Mouse (Mus musculus) hindbrain, embryonic 16.5 days (tissue): ENCODE data around the gene Slc7a8. TPM values are rescaled to one million over a fixed set of nuclear protein-coding genes. Genes with fewer than 3 reads are reported as not detected.
A peak's percentile ranks its signal among the peaks of the same experiment; 100 is the strongest.
"Not testable (repeated sequence)": the region's sequence is repeated elsewhere in the genome, so short reads cannot be mapped to it uniquely, and the experiment has no call there.

Experiments
- ATAC-seq: fragments of 200-750 bp; cut with Nextera tagmentation; 2 replicates; pipeline ENCODE4 v1.8.0; 2017; ENCODE audit warnings: moderate TSS enrichment, moderate library complexity
- H3K27ac ChIP-seq: fragments of 300-500 bp; sonication (generic); 2 replicates; pipeline ENCODE4 v1.5.1; 2014; ENCODE audit warnings: low read depth, mild to moderate bottlenecking, control low read depth, low read length, moderate library complexity
- H3K27me3 ChIP-seq: fragments of 300-500 bp; sonication (generic); replicated peaks from 2 replicates; pipeline ENCODE4 v1.6.1; 2014; ENCODE audit warnings: low read length; ENCODE audit not compliant: control insufficient read depth, insufficient read depth
- H3K36me3 ChIP-seq: fragments of 300-500 bp; sonication (generic); 2 replicates; pipeline ENCODE4 v1.6.1; 2014; ENCODE audit warnings: mild to moderate bottlenecking, low read length, moderate library complexity, mixed read lengths; ENCODE audit not compliant: control insufficient read depth, insufficient read depth
- H3K4me1 ChIP-seq: fragments of 300-500 bp; sonication (generic); 2 replicates; pipeline ENCODE4 v1.6.1; 2014; ENCODE audit warnings: low read depth, low read length; ENCODE audit not compliant: control insufficient read depth, insufficient read depth
- H3K4me2 ChIP-seq: fragments of 300-500 bp; sonication (generic); 2 replicates; pipeline ENCODE4 v1.6.1; 2014; ENCODE audit warnings: mild to moderate bottlenecking, low read length, control low read depth, moderate library complexity
- H3K4me3 ChIP-seq: fragments of 300-500 bp; sonication (generic); 2 replicates; pipeline ENCODE4 v1.5.1; 2014; ENCODE audit warnings: mild to moderate bottlenecking, low read length, control low read depth, moderate library complexity
- H3K9ac ChIP-seq: fragments of 300-500 bp; sonication (generic); 2 replicates; pipeline ENCODE4 v1.6.1; 2014; ENCODE audit warnings: low read depth, mild to moderate bottlenecking, control low read depth, low read length, moderate library complexity
- H3K9me3 ChIP-seq: fragments of 300-500 bp; sonication (generic); 2 replicates; pipeline ENCODE4 v1.6.1; 2014; ENCODE audit warnings: mild to moderate bottlenecking, low read length, moderate library complexity; ENCODE audit not compliant: control insufficient read depth
- WGBS: fragments of 180-500 bp; shearing (Covaris S2); extraction: QIAGEN DNeasy Blood & Tissue Kit; methylation state at CpG from one replicate; pipeline ENCODE4 v1.1.7; 2014; 5-methylcytosine and 5-hydroxymethylcytosine counted together
- polyA plus RNA-seq: library from polyadenylated mRNA; unstranded; fragments of >200 nt; fragmentation: Nextera tagmentation; extraction: Ambion mirVana; gene quantifications from 2 replicates; pipeline ENCODE4 v1.2.1, GENCODE M21; 2015

Slc7a8 gene
- polyA plus RNA-seq, 1 experiment from 2014 or later: 8.6 TPM

DNA sequence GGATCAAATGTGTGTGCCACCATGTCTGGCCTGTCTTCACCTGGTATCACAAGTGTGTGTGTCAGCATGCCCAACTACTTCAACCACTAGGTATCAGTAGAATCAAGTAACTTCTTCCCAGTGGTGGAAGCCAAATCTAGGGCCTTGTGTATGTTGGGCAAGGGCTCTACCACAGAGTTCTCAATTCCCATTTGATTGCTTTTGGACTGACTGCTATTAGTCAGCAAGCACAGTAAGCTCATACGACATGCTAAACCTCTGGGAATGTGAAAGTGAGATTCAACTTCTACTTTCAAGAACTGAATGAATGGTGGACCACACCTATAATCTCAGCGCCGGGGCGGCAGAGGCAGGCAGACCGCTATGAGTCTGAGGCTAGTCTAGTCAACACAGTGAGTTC, 11.4 kb downstream of the Slc7a8 start:
- Histone ChIP-seq H3K27me3 (no peaks in the 10 kb centered on the region), H3K27ac (no peak overlapping the region), H3K9me3 (no peaks in the 10 kb centered on the region), H3K9ac (no peak overlapping the region), H3K4me1 (no peaks in the 10 kb centered on the region), H3K36me3 (no peaks in the 10 kb centered on the region), H3K4me3 (no peak overlapping the region), H3K4me2 (no peak overlapping the region)
- WGBS: 95% methylated on average over 5 of the region's 5 CpGs
- no peak for ATAC-seq

- H3K9ac ChIP-seq: no peak overlapping the region
- H3K4me2 ChIP-seq: no peak overlapping the region
- H3K4me1 ChIP-seq: no peaks in the 10 kb centered on the region
- H3K27ac ChIP-seq: no peak overlapping the region
- H3K36me3 ChIP-seq: no peaks in the 10 kb centered on the region
- ATAC-seq: no peak
- no peak overlapping the region for H3K4me3 ChIP-seq
- H3K27me3 ChIP-seq: no peaks in the 10 kb centered on the region
- H3K9me3 ChIP-seq: no peaks in the 10 kb centered on the region
- WGBS: 93% methylated on average over 5 of the region's 5 CpGs
Observed at GRCm38 (mm10) chr14:54769068-54769425, 12.7 kb downstream of the Slc7a8 start.

- Histone ChIP-seq H3K9me3 (no peaks in the 10 kb centered on the region), H3K27me3 (no peaks in the 10 kb centered on the region), H3K9ac (no peak overlapping the region), H3K4me1 (no peaks in the 10 kb centered on the region), H3K4me2 (no peak overlapping the region), H3K36me3 (no peaks in the 10 kb centered on the region), H3K4me3 (no peak overlapping the region), H3K27ac (no peak overlapping the region)
- ATAC-seq: no peak
- 89% methylated on average over 10 of the region's 10 CpGs for WGBS
Observed at GRCm38 (mm10) chr14:54768314-54769067, 13.3 kb downstream of the Slc7a8 start.

DNA sequence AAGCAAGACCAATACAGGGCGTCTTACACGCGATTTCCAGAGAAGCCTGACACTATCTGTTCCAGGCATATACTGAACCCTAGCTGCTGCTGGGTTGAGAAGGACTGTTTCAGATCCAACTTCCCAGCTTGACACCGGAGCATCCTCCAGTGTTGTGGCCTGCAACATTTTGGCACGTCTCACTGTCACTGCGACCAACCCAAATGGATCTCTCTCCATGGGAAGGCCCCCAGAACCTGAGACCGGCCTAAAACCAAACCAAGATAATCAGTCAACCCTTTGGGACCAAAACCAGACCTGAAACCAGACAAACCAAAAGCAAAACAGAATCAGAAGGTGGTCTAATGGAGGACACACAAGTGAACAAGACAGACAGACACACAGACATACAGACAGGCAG, 14.8 kb downstream of the Slc7a8 start:
- not testable (repeated sequence) for H3K4me3 ChIP-seq, H3K9ac ChIP-seq, H3K4me2 ChIP-seq, ATAC-seq, H3K36me3 ChIP-seq, H3K4me1 ChIP-seq, H3K27me3 ChIP-seq, H3K9me3 ChIP-seq, H3K27ac ChIP-seq
- 86% methylated on average over 4 of the region's 7 CpGs for WGBS

- Histone ChIP-seq H3K4me3 (no peak overlapping the region), H3K9me3 (no peaks in the 10 kb centered on the region), H3K9ac (no peak overlapping the region), H3K4me2 (no peak overlapping the region), H3K27ac (no peak overlapping the region), H3K36me3 (no peaks in the 10 kb centered on the region), H3K4me1 (peaks cover 4% of the 10 kb centered on the region), H3K27me3 (no peaks in the 10 kb centered on the region)
- ATAC-seq: no peak
- WGBS: 81% methylated on average over 6 of the region's 6 CpGs
Observed at GRCm38 (mm10) chr14:54756382-54756781, 25.4 kb downstream of the Slc7a8 start.

DNA sequence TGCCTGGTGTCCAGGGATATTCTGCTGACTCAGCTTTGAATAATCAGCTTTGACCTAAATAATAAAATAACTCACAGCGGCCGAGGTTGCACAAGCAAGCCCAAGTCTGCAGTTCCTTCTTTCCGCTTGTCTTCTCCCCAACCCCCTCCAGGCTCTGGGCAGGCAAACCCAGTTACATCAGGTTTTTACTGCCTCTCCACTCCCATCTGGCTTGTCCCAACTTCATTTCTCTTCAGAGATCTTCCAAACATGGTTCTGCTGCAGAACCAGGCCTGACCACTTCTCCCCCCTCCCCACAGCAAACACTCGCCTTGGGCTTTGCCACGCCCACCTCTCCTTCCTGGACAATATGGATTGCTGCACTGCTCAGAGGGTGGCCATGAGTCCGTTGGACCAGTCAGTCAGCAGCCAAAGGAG, 27.1 kb downstream of the Slc7a8 start:
- ATAC-seq: peak; percentile 67; the same call in 1 of the 2 replicates

GRCm38 (mm10) chr14:54753986-54754601, 27.7 kb downstream of the Slc7a8 start:
- no peak for ATAC-seq
- H3K4me2 ChIP-seq: no peak overlapping the region; the same call in 1 of the 2 replicates
- WGBS: 69% methylated on average over 14 of the region's 14 CpGs

More for the DNA sequence above, 27.1 kb downstream of the Slc7a8 start:
- H3K9ac ChIP-seq: no peak overlapping the region; the same call in 1 of the 2 replicates
- no peaks in the 10 kb centered on the region for H3K9me3 ChIP-seq
- 21% methylated on average over 6 of the region's 6 CpGs for WGBS
- no peaks in the 10 kb centered on the region for H3K36me3 ChIP-seq
- H3K27ac ChIP-seq: peak overlapping the region; percentile 60
- H3K4me1 ChIP-seq: peaks cover 4% of the 10 kb centered on the region
- no peak overlapping the region; the same call in 1 of the 2 replicates for H3K4me2 ChIP-seq
- no peaks in the 10 kb centered on the region for H3K27me3 ChIP-seq
- H3K4me3 ChIP-seq: no peak overlapping the region

GRCm38 (mm10) chr14:54752938-54753337, 28.8 kb downstream of the Slc7a8 start:
- no peak overlapping the region for H3K4me3 ChIP-seq
- ATAC-seq: no peak
- no peaks in the 10 kb centered on the region for H3K27me3 ChIP-seq
- H3K4me1 ChIP-seq: peaks cover 4% of the 10 kb centered on the region
- no peak overlapping the region for H3K4me2 ChIP-seq
- no peak overlapping the region for H3K27ac ChIP-seq
- H3K9ac ChIP-seq: no peak overlapping the region
- WGBS: 91% methylated on average over 6 of the region's 6 CpGs
- H3K9me3 ChIP-seq: no peaks in the 10 kb centered on the region
- no peaks in the 10 kb centered on the region for H3K36me3 ChIP-seq

More at GRCm38 (mm10) chr14:54753986-54754601, 27.7 kb downstream of the Slc7a8 start:
- Histone ChIP-seq H3K4me3 (no peak overlapping the region), H3K9me3 (no peaks in the 10 kb centered on the region), H3K27ac (no peak overlapping the region), H3K4me1 (peaks cover 4% of the 10 kb centered on the region), H3K9ac (no peak overlapping the region), H3K36me3 (no peaks in the 10 kb centered on the region), H3K27me3 (no peaks in the 10 kb centered on the region)

DNA sequence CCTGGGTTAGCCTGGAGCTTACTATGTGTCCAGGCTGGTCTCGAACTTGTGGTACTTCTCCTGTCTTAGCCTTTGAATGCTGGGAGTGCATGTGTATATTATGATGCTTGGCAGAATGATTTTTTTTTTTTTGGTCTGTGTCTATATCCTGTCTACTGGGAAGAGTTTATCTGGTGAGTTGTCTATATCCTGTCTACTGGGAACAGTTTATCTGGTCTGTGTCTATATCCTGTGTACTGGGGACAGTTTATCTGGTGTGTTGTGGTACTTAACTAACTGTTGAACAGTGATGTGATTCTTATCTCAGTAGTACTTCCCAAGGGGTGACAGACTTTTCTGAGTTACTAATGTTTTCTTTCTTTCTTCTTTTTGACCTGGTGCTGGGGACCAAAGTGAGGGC, 30.0 kb downstream of the Slc7a8 start:
- H3K9me3 ChIP-seq: no peaks in the 10 kb centered on the region
- WGBS: 88% methylated on average over 1 of the region's 1 CpGs
- H3K4me3 ChIP-seq: no peak overlapping the region
- no peak overlapping the region for H3K9ac ChIP-seq
- no peaks in the 10 kb centered on the region for H3K27me3 ChIP-seq
- H3K4me2 ChIP-seq: no peak overlapping the region
- H3K4me1 ChIP-seq: peaks cover 4% of the 10 kb centered on the region
- no peaks in the 10 kb centered on the region for H3K36me3 ChIP-seq
- no peak for ATAC-seq
- H3K27ac ChIP-seq: no peak overlapping the region
